Mouse (Mus musculus) thymus, postnatal 10 days (tissue): ENCODE data around the gene Hmmr.

Experiments used
- DNase-seq, 2 experiments: peaks; one replicate each; pipeline ENCODE4 v3.0.0; 2021; ENCODE audit warnings: low spot score in 2 of 2

Hmmr gene

DNA sequence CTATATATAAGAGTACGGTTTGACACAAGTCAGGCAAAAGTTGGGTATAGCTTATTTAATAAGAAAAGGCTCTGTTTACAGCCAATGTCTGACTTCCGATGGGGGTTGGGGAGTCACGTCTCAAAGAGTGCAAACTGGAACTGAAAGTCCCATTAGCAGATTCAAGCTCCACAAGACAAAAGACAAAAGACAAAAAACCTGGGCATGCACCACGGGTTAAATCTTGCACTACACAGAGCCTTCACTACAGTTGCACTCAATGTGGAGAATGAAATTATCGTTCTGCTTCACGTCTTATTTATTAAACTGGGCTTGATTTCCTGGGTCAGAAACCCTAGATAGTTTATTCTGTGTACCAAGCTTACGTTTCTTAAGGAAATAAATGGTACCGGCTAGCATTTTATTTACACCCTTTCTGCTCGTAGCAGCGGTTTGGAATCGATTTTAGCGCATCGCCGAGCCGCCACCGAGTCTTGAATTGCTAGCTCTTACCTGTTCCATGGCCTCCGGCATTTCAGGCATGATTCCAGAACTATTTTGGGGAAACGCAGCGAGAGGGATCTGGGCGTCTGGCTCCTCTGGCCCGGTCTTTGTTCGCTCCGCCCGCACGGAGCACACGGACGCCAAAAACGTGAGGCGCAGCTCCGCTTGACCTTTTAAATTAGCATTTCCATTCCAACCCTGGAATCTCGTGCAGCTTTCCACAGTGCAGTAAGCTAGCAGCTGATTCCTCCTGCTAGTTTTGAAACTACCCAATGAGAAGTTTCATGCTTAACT is 38.7 kb downstream of the Hmmr start:
- peak; percentile 56 to 66 for DNase-seq

DNA sequence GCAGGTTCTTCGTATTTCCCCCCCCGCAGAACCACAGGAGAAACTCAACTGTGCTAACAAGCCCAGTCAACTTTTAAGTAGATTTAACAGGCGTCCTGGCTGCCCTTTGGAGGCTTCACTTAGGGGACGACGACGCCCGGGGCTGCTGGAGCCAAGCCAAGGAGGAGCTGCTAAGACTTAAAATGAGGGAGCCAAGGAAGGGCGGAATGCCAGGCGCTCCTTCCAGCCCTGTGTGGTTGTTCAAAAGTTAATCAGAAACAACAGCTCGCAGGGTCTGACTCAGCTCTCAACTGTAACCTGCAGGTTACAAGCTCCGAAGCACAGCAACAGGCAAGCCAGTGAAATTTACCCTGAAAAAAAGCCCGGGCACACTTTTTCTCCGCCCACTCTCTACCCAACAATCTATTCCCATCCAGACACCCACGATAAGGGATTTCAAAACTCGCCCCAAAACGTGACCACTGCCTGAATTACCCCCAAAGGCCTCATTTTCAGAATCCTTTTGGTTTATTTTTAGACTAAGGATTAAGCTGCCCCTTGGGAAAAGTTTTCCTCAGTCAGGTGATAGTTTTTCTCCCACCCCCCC is 39.8 kb downstream of the Hmmr start:
- DNase-seq: peak; percentile 26 to 38

DNA sequence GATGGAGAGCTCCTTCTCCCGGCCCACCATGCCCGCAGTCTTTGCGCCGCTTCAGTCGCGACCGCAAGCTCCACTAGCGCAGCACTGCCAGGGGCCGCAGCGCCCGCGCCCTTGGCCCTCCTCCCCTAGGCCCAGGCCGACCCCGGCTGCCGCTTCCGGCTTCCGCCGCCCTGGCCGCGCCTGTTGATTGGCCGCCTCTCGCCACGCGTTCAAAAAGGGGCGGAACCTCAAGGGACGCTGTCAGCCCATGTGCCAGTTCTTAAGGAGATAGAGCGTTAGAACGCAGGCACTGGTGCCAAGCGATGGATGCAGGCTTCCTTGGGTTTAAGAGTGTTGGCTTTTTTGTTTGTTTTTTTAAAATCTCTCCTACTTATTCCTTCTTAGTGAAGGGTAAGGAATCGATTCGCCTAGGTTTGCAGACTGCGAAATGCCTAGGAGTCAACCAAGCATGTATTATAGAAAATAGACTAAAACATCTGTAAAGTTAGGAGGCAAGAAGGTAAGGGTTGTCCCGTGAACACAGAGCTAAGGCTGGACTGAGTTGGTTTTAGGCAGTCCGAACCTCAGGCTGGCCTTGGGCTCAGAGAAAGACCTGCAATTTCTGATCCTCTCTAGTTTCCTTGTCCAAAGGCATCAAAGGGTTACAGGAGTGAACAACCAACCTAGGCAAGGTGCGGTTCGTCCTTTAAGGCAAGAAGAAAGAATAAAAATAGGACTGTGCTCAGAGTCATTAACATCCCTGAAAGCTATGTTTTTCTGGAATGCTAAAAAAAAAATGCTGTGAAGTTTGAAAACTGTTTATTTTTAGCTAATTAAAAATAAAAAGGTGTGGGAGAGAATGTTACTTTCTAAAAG is 40.5 kb downstream of the Hmmr start:
- DNase-seq: peak; percentile 92 to 93

DNA sequence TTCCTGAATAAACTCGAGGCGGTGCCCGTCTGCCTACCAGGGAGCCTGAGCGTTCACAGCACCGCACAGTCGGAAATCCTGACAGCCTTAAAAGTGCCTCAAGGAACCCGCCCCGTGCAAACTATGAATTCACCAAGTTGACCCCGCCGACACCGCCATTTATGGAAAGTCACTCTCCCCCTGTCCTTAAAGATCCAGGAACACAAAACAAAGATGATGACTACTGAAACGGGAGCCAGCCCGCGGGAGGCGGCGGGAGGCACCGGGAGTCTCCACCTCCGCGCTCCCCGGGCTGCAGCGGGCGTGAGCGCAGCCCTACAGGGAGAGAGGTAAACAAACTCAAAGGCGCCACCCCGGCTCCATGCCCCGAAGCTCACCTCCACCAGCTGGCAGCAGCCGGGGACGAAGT is 41.1 kb downstream of the Hmmr start:
- DNase-seq: no peak

DNA sequence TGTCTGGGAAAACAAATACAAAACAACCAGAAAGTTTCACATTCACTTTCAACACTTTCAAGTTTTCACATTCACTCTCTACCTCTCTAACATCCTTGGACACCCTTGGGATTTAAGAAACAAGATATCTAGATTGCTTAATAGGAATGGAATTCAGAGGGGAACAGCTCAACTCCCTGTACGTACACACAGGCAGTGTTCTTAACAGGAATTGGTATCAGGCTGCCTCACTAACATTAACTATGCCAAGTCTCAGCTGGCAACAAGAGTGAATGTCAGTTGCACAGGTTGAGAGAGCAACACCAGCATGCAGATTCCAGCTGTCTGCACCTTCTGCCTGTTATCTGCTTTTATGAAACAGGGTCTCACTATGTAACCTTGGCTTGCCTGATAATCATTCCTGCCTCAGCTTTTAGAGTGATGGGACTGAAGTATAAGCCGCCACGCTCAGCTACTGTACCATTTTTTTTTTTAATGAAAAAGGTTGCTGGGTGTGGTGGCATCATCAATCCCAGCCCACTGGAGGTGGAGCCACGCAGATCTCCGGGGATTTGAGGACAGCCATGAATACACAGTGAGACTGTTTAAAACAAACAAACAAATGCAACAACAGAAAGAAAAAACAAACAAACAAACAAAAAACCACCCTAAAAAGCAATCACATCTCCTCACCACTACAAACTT is 42.6 kb downstream of the Hmmr start:
- no peak for DNase-seq

DNA sequence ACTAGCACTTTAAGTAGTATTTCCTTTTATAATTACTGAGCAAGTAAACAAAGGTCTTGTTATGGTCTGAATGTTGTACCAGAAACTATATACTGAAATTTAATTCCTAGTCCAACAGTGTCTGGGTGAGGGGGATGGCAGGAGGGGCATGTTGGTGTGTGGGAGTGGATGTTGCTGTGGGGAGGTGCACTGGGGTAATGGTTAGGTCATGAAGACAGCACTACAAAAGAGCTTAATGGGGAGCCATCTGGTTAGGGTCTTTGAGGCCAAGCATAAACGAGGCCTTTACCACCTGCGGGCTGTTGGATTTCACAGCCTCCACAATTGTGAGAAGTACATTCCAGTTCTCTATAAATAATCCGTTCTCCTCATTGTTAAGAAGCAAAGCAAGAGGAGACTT is 49.9 kb downstream of the Hmmr start:
- no peak for DNase-seq

DNA sequence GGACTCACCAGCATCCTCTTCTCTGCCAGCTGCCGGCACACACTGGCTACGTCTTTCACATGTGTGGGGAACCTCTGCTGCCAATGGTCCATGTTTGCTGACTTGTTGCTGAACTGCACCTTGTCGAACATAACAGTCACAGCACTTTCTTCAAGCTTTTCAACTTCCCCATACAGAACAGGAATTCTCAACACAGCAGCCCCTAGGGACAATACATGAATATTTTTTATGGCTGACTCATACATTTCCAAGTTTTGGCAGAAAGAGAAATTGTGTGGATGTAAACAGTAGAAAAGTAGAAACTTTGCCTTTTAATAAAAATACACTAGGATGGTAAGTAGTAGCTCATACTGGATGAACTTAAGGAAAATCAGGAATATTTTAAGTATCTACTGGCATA is 50.8 kb downstream of the Hmmr start:
- DNase-seq: no peak

DNA sequence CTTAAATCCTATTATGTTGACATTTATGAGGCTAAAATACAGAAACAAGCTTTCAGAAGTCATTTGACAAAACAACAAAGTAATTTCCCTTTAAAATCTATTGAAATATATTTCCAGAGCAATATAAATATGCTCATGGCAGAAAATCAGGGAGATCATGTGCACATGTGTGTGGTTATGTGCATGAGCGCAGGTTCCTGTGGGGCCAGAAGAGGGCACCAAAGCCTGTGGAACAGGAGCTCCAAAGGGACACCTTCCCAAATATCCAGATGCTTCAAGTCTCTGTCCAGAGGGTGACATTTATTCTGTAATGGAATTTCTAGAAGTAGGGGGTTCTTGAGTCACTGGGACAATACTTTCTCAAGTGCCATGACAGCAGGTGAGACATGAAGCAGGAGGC is 56.1 kb downstream of the Hmmr start:
- no peak for DNase-seq

DNA sequence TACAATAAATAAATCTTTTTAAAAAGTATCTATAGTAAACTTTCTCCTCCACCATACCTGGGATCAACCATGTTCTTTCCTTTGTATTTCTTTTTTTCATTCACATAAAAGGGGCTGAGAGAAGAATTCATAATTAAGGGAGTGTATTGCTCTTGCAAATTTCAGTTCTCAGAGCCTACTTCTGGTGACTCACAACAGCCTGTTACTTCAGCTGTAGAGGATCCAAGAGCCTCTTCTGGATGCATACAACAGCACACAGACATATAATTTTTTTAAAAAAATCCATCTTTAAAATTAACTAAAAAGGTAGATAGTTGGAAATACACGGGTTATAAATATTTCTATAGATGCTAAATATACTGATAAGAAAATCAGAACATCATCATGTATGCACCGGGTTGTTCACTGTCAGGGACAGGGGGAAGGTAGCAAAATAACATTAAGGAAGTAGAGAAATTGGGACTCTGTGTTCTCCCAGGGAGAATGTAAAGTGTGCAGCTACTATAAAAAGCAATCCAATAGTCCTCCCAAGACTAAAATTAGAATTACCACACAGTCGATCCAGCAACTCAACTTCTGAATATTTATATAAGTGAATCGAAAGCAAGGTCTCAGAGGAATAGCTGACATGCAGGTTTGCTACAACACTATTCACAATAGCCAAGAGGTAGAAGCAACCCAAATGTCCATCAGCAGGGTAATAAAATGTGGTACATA is 58.0 kb downstream of the Hmmr start:
- no peak for DNase-seq
